Mouse (Mus musculus) hindbrain, embryonic 16.5 days (tissue): ENCODE measurements around the gene Xpo4. TPM values are rescaled to one million over a fixed set of nuclear protein-coding genes. Genes with fewer than 3 reads are reported as not detected.

ENCODE experiments used
- ATAC-seq: fragments of 200-750 bp; cut with Nextera tagmentation; 2 replicates; pipeline ENCODE4 v1.8.0; 2017; ENCODE audit warnings: moderate TSS enrichment, moderate library complexity
- H3K27ac ChIP-seq: fragments of 300-500 bp; sonication (generic); 2 replicates; pipeline ENCODE4 v1.5.1; 2014; ENCODE audit warnings: low read depth, mild to moderate bottlenecking, control low read depth, low read length, moderate library complexity
- H3K27me3 ChIP-seq: fragments of 300-500 bp; sonication (generic); replicated peaks from 2 replicates; pipeline ENCODE4 v1.6.1; 2014; ENCODE audit warnings: low read length; ENCODE audit not compliant: control insufficient read depth, insufficient read depth
- H3K36me3 ChIP-seq: fragments of 300-500 bp; sonication (generic); 2 replicates; pipeline ENCODE4 v1.6.1; 2014; ENCODE audit warnings: mild to moderate bottlenecking, low read length, moderate library complexity, mixed read lengths; ENCODE audit not compliant: control insufficient read depth, insufficient read depth
- H3K4me1 ChIP-seq: fragments of 300-500 bp; sonication (generic); 2 replicates; pipeline ENCODE4 v1.6.1; 2014; ENCODE audit warnings: low read depth, low read length; ENCODE audit not compliant: control insufficient read depth, insufficient read depth
- H3K4me2 ChIP-seq: fragments of 300-500 bp; sonication (generic); 2 replicates; pipeline ENCODE4 v1.6.1; 2014; ENCODE audit warnings: mild to moderate bottlenecking, low read length, control low read depth, moderate library complexity
- H3K4me3 ChIP-seq: fragments of 300-500 bp; sonication (generic); 2 replicates; pipeline ENCODE4 v1.5.1; 2014; ENCODE audit warnings: mild to moderate bottlenecking, low read length, control low read depth, moderate library complexity
- H3K9ac ChIP-seq: fragments of 300-500 bp; sonication (generic); 2 replicates; pipeline ENCODE4 v1.6.1; 2014; ENCODE audit warnings: low read depth, mild to moderate bottlenecking, control low read depth, low read length, moderate library complexity
- H3K9me3 ChIP-seq: fragments of 300-500 bp; sonication (generic); 2 replicates; pipeline ENCODE4 v1.6.1; 2014; ENCODE audit warnings: mild to moderate bottlenecking, low read length, moderate library complexity; ENCODE audit not compliant: control insufficient read depth
- WGBS: fragments of 180-500 bp; shearing (Covaris S2); extraction: QIAGEN DNeasy Blood & Tissue Kit; methylation state at CpG from one replicate; pipeline ENCODE4 v1.1.7; 2014; 5-methylcytosine and 5-hydroxymethylcytosine counted together
- polyA plus RNA-seq: library from polyadenylated mRNA; unstranded; fragments of >200 nt; fragmentation: Nextera tagmentation; extraction: Ambion mirVana; gene quantifications from 2 replicates; pipeline ENCODE4 v1.2.1, GENCODE M21; 2015

The Xpo4 gene
- polyA plus RNA-seq, 1 experiment from 2014 or later, result 9.8 TPM

DNA sequence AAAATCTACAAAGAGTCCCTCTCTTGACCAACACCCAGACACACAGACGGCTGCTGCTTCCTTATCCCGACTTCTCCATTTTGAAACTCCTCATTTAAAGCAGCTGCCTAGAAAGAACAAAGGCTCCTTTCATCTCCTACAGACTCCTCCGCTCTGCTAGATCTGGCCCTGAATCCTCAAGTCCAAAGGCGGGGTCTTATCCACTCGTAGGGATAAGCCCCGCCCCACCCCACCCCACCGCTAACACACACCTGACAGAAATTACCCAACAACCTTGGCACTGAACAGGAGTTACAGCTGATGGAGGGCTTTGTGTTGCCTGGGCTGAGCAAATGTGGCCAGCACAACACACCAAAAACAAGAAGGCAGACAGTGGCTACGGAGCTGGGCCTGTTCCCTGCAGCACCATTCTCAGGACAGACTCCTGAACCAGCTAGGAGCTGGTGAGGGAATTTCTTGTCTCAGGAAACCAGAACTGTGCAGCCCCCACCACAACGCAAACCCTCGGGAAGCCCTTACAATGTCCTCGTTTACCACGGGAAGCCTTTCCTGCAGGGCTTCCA is 36.8 kb upstream of the Xpo4 start:
- Histone ChIP-seq H3K4me3 (no peak overlapping the region), H3K4me1 (peaks cover 5% of the 10 kb centered on the region), H3K9me3 (no peaks in the 10 kb centered on the region), H3K27me3 (no peaks in the 10 kb centered on the region), H3K9ac (no peak overlapping the region), H3K27ac (peak overlapping the region; percentile 64; the same call in 1 of the 2 replicates), H3K36me3 (peaks cover 9% of the 10 kb centered on the region), H3K4me2 (no peak overlapping the region)
- ATAC-seq, result peak; percentile 81; the same call in 1 of the 2 replicates
- 52% methylated on average over 12 of the region's 12 CpGs for WGBS

GRCm38 (mm10) chr14:57699461-57699970 is 34.3 kb upstream of the Xpo4 start:
- Histone ChIP-seq H3K4me2 (no peak overlapping the region), H3K4me1 (no peaks in the 10 kb centered on the region), H3K36me3 (peaks cover 14% of the 10 kb centered on the region), H3K4me3 (no peak overlapping the region), H3K9ac (no peak overlapping the region), H3K9me3 (no peaks in the 10 kb centered on the region), H3K27me3 (no peaks in the 10 kb centered on the region), H3K27ac (no peak overlapping the region)
- ATAC-seq, result no peak
- WGBS, result 98% methylated on average over 33 of the region's 33 CpGs

DNA sequence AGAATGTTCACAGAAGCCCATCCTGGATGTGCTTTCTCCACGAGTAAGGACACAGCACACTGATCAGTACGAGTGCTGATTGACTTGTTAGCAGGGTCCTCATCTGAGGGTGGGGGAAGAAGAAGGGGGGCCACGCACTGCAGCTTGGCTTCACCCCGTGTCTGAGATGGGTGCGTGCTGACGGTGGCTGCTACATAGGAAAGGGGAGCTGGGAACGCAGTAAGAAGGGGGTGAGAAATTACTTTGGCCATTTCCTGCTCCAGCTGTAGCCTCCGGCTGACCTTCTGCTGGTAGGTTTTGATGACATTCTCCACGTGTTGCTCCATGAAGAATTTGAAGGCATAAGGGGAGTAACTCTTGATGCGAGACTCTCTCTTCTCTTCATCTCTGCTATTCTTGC is 33.8 kb upstream of the Xpo4 start:
- H3K9me3 ChIP-seq, result no peaks in the 10 kb centered on the region
- H3K27me3 ChIP-seq, result no peaks in the 10 kb centered on the region
- H3K27ac ChIP-seq, result no peak overlapping the region
- H3K36me3 ChIP-seq, result peaks cover 14% of the 10 kb centered on the region
- no peak overlapping the region for H3K4me2 ChIP-seq
- ATAC-seq, result no peak
- WGBS, result 93% methylated on average over 10 of the region's 10 CpGs
- H3K4me1 ChIP-seq, result no peaks in the 10 kb centered on the region
- no peak overlapping the region for H3K4me3 ChIP-seq
- no peak overlapping the region for H3K9ac ChIP-seq

GRCm38 (mm10) chr14:57696066-57696465 is 30.8 kb upstream of the Xpo4 start:
- H3K27me3 ChIP-seq, result no peaks in the 10 kb centered on the region
- 96% methylated on average over 15 of the region's 15 CpGs for WGBS
- H3K27ac ChIP-seq, result no peak overlapping the region
- no peaks in the 10 kb centered on the region for H3K4me1 ChIP-seq
- no peak overlapping the region for H3K9ac ChIP-seq
- no peaks in the 10 kb centered on the region for H3K9me3 ChIP-seq
- peaks cover 16% of the 10 kb centered on the region for H3K36me3 ChIP-seq
- H3K4me3 ChIP-seq, result no peak overlapping the region
- no peak overlapping the region for H3K4me2 ChIP-seq
- ATAC-seq, result no peak

DNA sequence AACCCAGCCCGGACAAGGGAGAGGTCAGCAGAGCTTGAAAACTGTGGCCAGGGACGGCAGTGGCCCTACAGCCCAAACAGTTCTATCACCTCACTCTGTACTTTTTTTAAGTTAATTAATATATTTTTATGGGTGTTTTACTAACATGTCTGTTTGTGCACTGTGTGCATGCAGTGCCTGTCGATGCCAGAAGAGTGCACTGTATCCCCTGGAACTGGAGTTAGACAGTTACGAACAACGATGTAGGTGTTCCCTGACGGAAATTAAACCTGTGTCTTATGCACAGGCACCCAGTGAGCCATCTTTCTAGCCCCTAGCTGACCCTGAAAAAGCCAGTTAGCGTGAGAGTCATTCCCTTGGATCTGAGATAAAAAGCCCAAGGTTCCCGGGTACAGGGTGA is 30.3 kb upstream of the Xpo4 start:
- ATAC-seq, result no peak
- WGBS, result 88% methylated on average over 8 of the region's 8 CpGs
- no peaks in the 10 kb centered on the region for H3K9me3 ChIP-seq
- no peaks in the 10 kb centered on the region for H3K27me3 ChIP-seq
- H3K4me2 ChIP-seq, result no peak overlapping the region
- H3K9ac ChIP-seq, result no peak overlapping the region
- no peak overlapping the region for H3K4me3 ChIP-seq
- H3K27ac ChIP-seq, result no peak overlapping the region
- no peaks in the 10 kb centered on the region for H3K4me1 ChIP-seq
- H3K36me3 ChIP-seq, result peaks cover 16% of the 10 kb centered on the region

DNA sequence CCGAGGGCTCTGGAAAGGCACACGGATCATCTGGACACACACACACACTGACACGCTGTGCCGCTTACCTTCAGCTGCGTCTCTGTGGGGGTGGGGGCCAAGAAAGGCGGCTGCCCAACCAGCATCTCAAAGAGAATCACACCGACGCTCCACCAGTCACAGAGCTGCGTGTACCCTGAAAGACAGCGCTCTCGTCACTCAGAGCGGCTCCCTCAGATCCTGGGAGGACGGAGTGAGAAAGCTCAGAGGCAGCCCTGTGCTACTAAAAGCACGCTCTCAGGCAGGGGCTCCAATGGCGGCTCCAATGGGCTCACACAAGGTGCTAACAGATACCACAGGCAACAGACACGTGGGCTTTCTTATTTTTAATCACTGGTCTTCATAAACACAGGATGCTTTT is 29.0 kb upstream of the Xpo4 start:
- Histone ChIP-seq H3K9ac (no peak overlapping the region), H3K4me3 (no peak overlapping the region), H3K4me1 (no peaks in the 10 kb centered on the region), H3K27me3 (no peaks in the 10 kb centered on the region), H3K27ac (no peak overlapping the region), H3K4me2 (no peak overlapping the region), H3K9me3 (no peaks in the 10 kb centered on the region), H3K36me3 (peaks cover 9% of the 10 kb centered on the region; the same call in 1 of the 2 replicates)
- WGBS, result 92% methylated on average over 16 of the region's 16 CpGs
- no peak for ATAC-seq

- H3K36me3 ChIP-seq, result peaks cover 9% of the 10 kb centered on the region; the same call in 1 of the 2 replicates
- H3K4me2 ChIP-seq, result no peak overlapping the region
- ATAC-seq, result no peak
- no peak overlapping the region for H3K27ac ChIP-seq
- no peaks in the 10 kb centered on the region for H3K27me3 ChIP-seq
- no peaks in the 10 kb centered on the region for H3K4me1 ChIP-seq
- WGBS, result 93% methylated on average over 17 of the region's 17 CpGs
- no peak overlapping the region for H3K9ac ChIP-seq
- H3K4me3 ChIP-seq, result no peak overlapping the region
- H3K9me3 ChIP-seq, result no peaks in the 10 kb centered on the region
Measured at GRCm38 (mm10) chr14:57692517-57693130, 27.4 kb upstream of the Xpo4 start.

DNA sequence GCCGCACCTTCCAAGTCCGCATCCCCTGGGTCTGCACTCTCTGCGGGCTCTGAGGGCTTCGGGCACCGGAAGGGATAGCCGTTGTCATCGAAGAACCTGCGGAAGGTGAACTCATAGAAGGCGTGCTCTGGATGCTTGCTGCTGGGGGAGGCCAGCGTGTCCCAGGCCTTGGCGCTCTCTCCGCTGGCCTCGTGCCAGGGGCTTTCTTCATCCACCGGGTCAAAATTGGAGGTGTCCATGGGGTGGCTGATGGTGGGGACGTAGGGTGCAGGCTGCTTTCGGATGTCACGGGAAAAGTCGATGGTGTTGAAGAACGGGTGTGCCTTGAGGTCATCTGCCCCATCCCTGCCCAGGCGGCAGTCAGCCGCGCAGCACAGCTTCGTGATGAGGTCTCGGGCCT is 26.1 kb upstream of the Xpo4 start:
- peaks cover 7% of the 10 kb centered on the region; the same call in 1 of the 2 replicates for H3K36me3 ChIP-seq
- no peaks in the 10 kb centered on the region for H3K9me3 ChIP-seq
- H3K27ac ChIP-seq, result no peak overlapping the region
- ATAC-seq, result no peak
- H3K4me2 ChIP-seq, result no peak overlapping the region
- WGBS, result 94% methylated on average over 24 of the region's 24 CpGs
- no peaks in the 10 kb centered on the region for H3K4me1 ChIP-seq
- H3K4me3 ChIP-seq, result no peak overlapping the region
- H3K27me3 ChIP-seq, result no peaks in the 10 kb centered on the region
- no peak overlapping the region for H3K9ac ChIP-seq

DNA sequence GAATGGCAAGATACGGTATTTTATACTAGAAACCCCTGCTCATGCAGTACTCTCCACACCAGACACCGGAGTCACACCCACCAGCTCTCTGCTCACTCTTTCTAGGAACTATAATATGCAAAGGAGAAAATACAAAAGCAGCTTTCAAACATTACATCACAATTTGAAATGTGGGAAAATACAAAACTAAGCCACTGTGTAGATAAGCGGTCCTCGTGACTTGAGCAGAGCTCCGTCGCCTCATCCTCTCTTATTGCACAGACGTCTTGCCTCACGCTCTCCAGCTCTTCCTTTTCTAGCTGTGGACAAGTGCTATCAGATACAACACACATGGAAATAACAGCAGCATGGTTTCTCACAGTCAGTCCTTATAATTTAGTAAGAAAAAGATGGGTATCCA is 25.5 kb upstream of the Xpo4 start:
- no peak overlapping the region for H3K4me2 ChIP-seq
- WGBS, result 94% methylated on average over 8 of the region's 8 CpGs
- H3K4me3 ChIP-seq, result no peak overlapping the region

More for the DNA sequence above, 25.5 kb upstream of the Xpo4 start:
- no peaks in the 10 kb centered on the region for H3K4me1 ChIP-seq
- peaks cover 4% of the 10 kb centered on the region; the same call in 1 of the 2 replicates for H3K36me3 ChIP-seq
- no peak for ATAC-seq
- no peak overlapping the region for H3K9ac ChIP-seq
- H3K27ac ChIP-seq, result no peak overlapping the region
- H3K27me3 ChIP-seq, result no peaks in the 10 kb centered on the region
- no peaks in the 10 kb centered on the region for H3K9me3 ChIP-seq
